Mouse (Mus musculus) lung, postnatal 0 days (tissue): ENCODE data around the gene Hoxa4.

ENCODE experiments used
- CTCF ChIP-seq: IDR thresholded peaks from 2 replicates; pipeline ENCODE4 v1.5.1; 2016; ENCODE audit warnings: antibody characterized with exemption, mild to moderate bottlenecking
- EP300 ChIP-seq: IDR thresholded peaks from 2 replicates; pipeline ENCODE4 v1.6.1; 2016; ENCODE audit warnings: antibody characterized with exemption, mild to moderate bottlenecking, control low read depth

DNA sequence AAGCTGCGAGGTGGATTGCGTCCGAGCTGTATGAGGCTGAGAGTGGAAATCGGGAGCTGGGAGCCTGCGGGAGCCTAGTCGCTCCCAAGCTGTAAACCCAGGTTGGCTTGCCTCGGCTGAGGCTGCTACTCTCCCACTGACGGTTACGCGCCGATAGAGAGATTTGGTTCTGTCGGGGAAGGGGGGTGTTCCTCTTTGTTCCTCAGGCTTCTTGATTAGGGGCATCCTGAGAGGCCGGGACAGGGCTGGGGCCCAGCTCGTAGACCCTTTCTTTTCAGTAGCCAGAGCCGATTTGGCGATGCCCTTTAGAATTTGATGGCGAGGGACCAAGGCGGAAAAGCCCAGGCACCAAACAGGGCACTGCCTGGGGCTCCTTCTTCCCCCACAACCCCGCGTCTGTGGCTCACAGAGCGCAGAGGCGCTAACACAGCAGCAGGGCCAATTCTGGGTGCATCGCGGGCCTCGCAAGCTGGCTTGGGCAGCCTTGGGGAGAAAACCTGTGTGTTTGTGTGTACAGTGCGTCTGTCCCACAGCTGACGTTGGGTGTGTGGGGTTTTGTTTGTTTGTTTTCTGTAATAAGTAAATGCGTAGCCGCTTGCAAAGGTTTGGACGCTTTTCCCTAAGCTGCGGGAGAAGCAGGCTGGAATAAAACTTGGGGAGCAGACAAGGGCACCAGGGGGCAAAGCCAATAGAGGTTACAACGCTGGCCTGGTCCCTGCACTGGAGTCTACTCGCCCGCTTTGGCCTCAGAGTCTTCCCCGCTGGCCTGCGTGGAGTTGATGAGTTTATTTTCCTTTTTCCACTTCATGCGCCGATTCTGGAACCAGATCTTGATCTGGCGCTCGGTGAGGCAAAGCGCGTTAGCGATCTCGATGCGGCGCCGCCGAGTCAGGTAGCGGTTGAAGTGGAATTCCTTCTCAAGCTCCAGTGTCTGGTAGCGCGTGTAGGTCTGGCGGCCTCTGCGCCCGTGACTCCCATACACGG is 14.4 kb upstream of the Hoxa4 start:
- TF ChIP-seq CTCF (no peak), EP300 (no peak)
